Comparison of ENCODE assay signal across 11 mouse cellular contexts in genomic region chr4:88763384-88764018, GRCm38 (mm10). TPM values are rescaled to one million over a fixed set of nuclear protein-coding genes. Genes with fewer than 3 reads are reported as not detected.
DNase-seq lines count a peak whose midpoint lies in the region; ATAC-seq and TF ChIP-seq lines count a peak whose summit lies in the region.
"Not testable (repeated sequence)": the region's sequence is repeated elsewhere in the genome, so short reads cannot be mapped to it uniquely, and the experiment has no call there.
"Had no signal": no experiment of that assay in that cellular context is flagged by ENCODE, and none has a peak within 500 bp of the region (broad histone marks: within the 10 kb centered on the region; RNA-seq: fewer than 3 reads in every experiment).

No protein-coding gene starts in this region.

- peak; percentile 71; the same call in 1 of the 2 replicates for ATAC-seq in erythroid progenitor cell, adult 5-6 weeks (replicated peaks; ENCODE audit: low FRiP score, poor library complexity, severe bottlenecking)
- ATAC-seq in intestine, postnatal 0 days; limb, embryonic 13.5 days (ENCODE audit: low FRiP score, low read depth): not testable (repeated sequence)

- H3K4me1 ChIP-seq in heart, embryonic 10.5 days; intestine, postnatal 0 days (replicated peaks; ENCODE audit: control insufficient read depth, insufficient read depth, low read length); limb, embryonic 13.5 days: not testable (repeated sequence)

- not testable (repeated sequence) for H3K27ac ChIP-seq in heart, embryonic 10.5 days; intestine, postnatal 0 days (ENCODE audit: low read depth, low read length); limb, embryonic 13.5 days

- not testable (repeated sequence) for TF ChIP-seq CTCF in brain, embryonic 14.5 days (IDR thresholded peaks at IDR 0.05; ENCODE audit: borderline replicate concordance, extremely low read depth, insufficient read depth, insufficient read length)
- TF ChIP-seq CTCF in intestine, postnatal 0 days (IDR thresholded peaks at IDR 0.05; ENCODE audit: low read depth) = peak; percentile 75

- peak; percentile 83 for DNase-seq in 3134 (ENCODE audit: extremely low read depth, insufficient read length, low spot score)
- peak; percentile 81 for DNase-seq in brain, embryonic 14.5 days (ENCODE audit: low read depth)
- peak; percentile 88 for DNase-seq in heart, embryonic 10.5 days (ENCODE audit: low spot score)
- peak; percentile 63 for DNase-seq in mesoderm, embryonic 11.5 days (ENCODE audit: low read depth, low spot score)
- peak; percentile 43 for DNase-seq in retina, postnatal 7 days (ENCODE audit: low read depth, low spot score)

- not testable (repeated sequence) for H3K9ac ChIP-seq in intestine, postnatal 0 days (ENCODE audit: low read depth, low read length)
- H3K9ac ChIP-seq in limb, embryonic 13.5 days = peak overlapping the region; percentile 51; the same call in 1 of the 2 replicates

- 3% methylated on average over 41 of the region's 42 CpGs for WGBS in heart, embryonic 10.5 days
- WGBS in intestine, postnatal 0 days = 2% methylated on average over 25 of the region's 42 CpGs
- WGBS in limb, embryonic 13.5 days = 4% methylated on average over 27 of the region's 42 CpGs

- not testable (repeated sequence) for TF ChIP-seq POLR2A in brain, embryonic 14.5 days (IDR thresholded peaks at IDR 0.05; ENCODE audit: borderline replicate concordance, extremely low read depth, insufficient read depth, insufficient read length, poor library complexity, severe bottlenecking)

- not testable (repeated sequence) for H3K9me3 ChIP-seq in heart, embryonic 10.5 days; intestine, postnatal 0 days (ENCODE audit: control insufficient read depth); limb, embryonic 13.5 days

- H3K36me3 ChIP-seq in heart, embryonic 10.5 days; intestine, postnatal 0 days (ENCODE audit: control insufficient read depth, insufficient read depth); limb, embryonic 13.5 days: not testable (repeated sequence)

- peak overlapping the region; percentile 40 for H3K4me3 ChIP-seq in heart, embryonic 10.5 days
- peak overlapping the region; percentile 23; the same call in 1 of the 2 replicates for H3K4me3 ChIP-seq in intestine, postnatal 0 days (ENCODE audit: low read depth, low read length)
- peak overlapping the region; percentile 43 for H3K4me3 ChIP-seq in limb, embryonic 13.5 days

- H3K4me2 ChIP-seq in intestine, postnatal 0 days (replicated peaks; ENCODE audit: low read depth) = peak overlapping the region; percentile 57
- H3K4me2 ChIP-seq in limb, embryonic 13.5 days (replicated peaks) = peak overlapping the region; percentile 59

- H3K27me3 ChIP-seq in heart, embryonic 10.5 days (ENCODE audit: insufficient read depth, poor library complexity, severe bottlenecking); intestine, postnatal 0 days (replicated peaks; ENCODE audit: control insufficient read depth, insufficient read depth, low read length); limb, embryonic 13.5 days: not testable (repeated sequence)

RNA-seq across cellular contexts. Expression of gene Gm13283, which starts 3.6 kb away (rescaled TPM):
- polyA plus RNA-seq in brain, embryonic 14.5 days (2012; rRNA removed) = not detected in 2 replicates
- total RNA-seq in erythroid progenitor cell, adult 5-6 weeks (2015; ENCODE audit: low replicate concordance) = not detected in 2 replicates
- total RNA-seq in erythroid progenitor cell, adult 5-6 weeks (2017; ENCODE audit: low replicate concordance) = not detected in 2 replicates
- polyA plus RNA-seq in heart, embryonic 10.5 days (2016; fragmentation: Nextera tagmentation; extraction: Ambion mirVana) = 0.28 and 0.36 TPM in 2 replicates
- 0.20 TPM in 1 of 2 replicates, not detected in the other for polyA plus RNA-seq in intestine, postnatal 0 days (2015; fragmentation: Nextera tagmentation; extraction: Ambion mirVana)
- 0.34 and 0.45 TPM in 2 replicates for polyA plus RNA-seq in limb, embryonic 13.5 days (2015; fragmentation: Nextera tagmentation; extraction: Ambion mirVana)
- polyA plus RNA-seq: C2C12, macrophage had no signal

RNA-seq across cellular contexts. Expression of gene Gm13271, which starts 8.8 kb away (rescaled TPM):
- not detected in 2 replicates for polyA plus RNA-seq in brain, embryonic 14.5 days (2012; rRNA removed)
- not detected in 2 replicates for total RNA-seq in erythroid progenitor cell, adult 5-6 weeks (2015; ENCODE audit: low replicate concordance)
- not detected in 2 replicates for total RNA-seq in erythroid progenitor cell, adult 5-6 weeks (2017; ENCODE audit: low replicate concordance)
- polyA plus RNA-seq in heart, embryonic 10.5 days (2016; fragmentation: Nextera tagmentation; extraction: Ambion mirVana) = 0.30 TPM in 1 of 2 replicates, not detected in the other
- not detected in 2 replicates for polyA plus RNA-seq in intestine, postnatal 0 days (2015; fragmentation: Nextera tagmentation; extraction: Ambion mirVana)
- not detected in 2 replicates for polyA plus RNA-seq in limb, embryonic 13.5 days (2015; fragmentation: Nextera tagmentation; extraction: Ambion mirVana)
- polyA plus RNA-seq: C2C12; macrophage; urinary bladder, adult 2 months had no signal

RNA-seq across cellular contexts. Expression of gene Gm13290, which starts 10.1 kb away (rescaled TPM):
- polyA plus RNA-seq in brain, embryonic 14.5 days (2012; rRNA removed) = not detected in 2 replicates
- not detected in 2 replicates for total RNA-seq in erythroid progenitor cell, adult 5-6 weeks (2015; ENCODE audit: low replicate concordance)
- total RNA-seq in erythroid progenitor cell, adult 5-6 weeks (2017; ENCODE audit: low replicate concordance) = not detected in 2 replicates
- not detected in 2 replicates for polyA plus RNA-seq in heart, embryonic 10.5 days (2016; fragmentation: Nextera tagmentation; extraction: Ambion mirVana)
- polyA plus RNA-seq in intestine, postnatal 0 days (2015; fragmentation: Nextera tagmentation; extraction: Ambion mirVana) = 0.13 TPM in 1 of 2 replicates, not detected in the other
- 0.46 and 0.59 TPM in 2 replicates for polyA plus RNA-seq in limb, embryonic 13.5 days (2015; fragmentation: Nextera tagmentation; extraction: Ambion mirVana)
- polyA plus RNA-seq: macrophage; urinary bladder, adult 2 months had no signal

RNA-seq across cellular contexts. Expression of gene Gm13289, which starts 13.2 kb away (rescaled TPM):
- not detected in 2 replicates for polyA plus RNA-seq in brain, embryonic 14.5 days (2012; rRNA removed)
- total RNA-seq in erythroid progenitor cell, adult 5-6 weeks (2015; ENCODE audit: low replicate concordance) = not detected in 2 replicates
- total RNA-seq in erythroid progenitor cell, adult 5-6 weeks (2017; ENCODE audit: low replicate concordance) = not detected in 2 replicates
- not detected in 2 replicates for polyA plus RNA-seq in heart, embryonic 10.5 days (2016; fragmentation: Nextera tagmentation; extraction: Ambion mirVana)
- polyA plus RNA-seq in intestine, postnatal 0 days (2015; fragmentation: Nextera tagmentation; extraction: Ambion mirVana) = not detected in 2 replicates
- not detected in 2 replicates for polyA plus RNA-seq in limb, embryonic 13.5 days (2015; fragmentation: Nextera tagmentation; extraction: Ambion mirVana)
- polyA plus RNA-seq: C2C12; macrophage; urinary bladder, adult 2 months had no signal

RNA-seq across cellular contexts. Expression of gene Gm13272, which starts 16.1 kb away (rescaled TPM):
- 0.11 TPM in 1 of 2 replicates, not detected in the other for polyA plus RNA-seq in brain, embryonic 14.5 days (2012; rRNA removed)
- total RNA-seq in erythroid progenitor cell, adult 5-6 weeks (2015; ENCODE audit: low replicate concordance) = not detected in 2 replicates
- not detected in 2 replicates for total RNA-seq in erythroid progenitor cell, adult 5-6 weeks (2017; ENCODE audit: low replicate concordance)
- not detected in 2 replicates for polyA plus RNA-seq in heart, embryonic 10.5 days (2016; fragmentation: Nextera tagmentation; extraction: Ambion mirVana)
- not detected in 2 replicates for polyA plus RNA-seq in intestine, postnatal 0 days (2015; fragmentation: Nextera tagmentation; extraction: Ambion mirVana)
- polyA plus RNA-seq in limb, embryonic 13.5 days (2015; fragmentation: Nextera tagmentation; extraction: Ambion mirVana) = not detected in 2 replicates
- polyA plus RNA-seq: C2C12; macrophage; urinary bladder, adult 2 months had no signal
